Mouse (Mus musculus): ENCODE measurements around the gene Naaa.

Naaa gene

DNA sequence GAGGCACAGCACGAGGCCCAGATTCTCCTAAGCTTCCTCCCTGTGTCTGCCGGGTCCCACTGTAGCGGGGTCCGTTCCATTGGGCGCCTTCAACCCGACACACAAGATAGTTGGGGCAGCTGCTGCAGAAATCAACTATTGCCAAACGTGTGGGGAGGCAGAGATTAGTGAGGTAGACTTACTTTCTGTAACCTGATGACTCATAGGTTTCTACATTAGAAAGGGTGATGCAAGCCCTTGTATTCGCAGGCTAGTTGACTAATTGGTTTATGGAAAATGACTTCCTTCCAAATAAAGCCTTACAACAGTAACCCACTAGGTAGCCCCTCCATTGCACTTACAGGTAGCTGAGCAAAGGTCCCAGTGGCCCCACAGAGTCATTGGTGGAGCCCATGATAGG is 15.3 kb downstream of the Naaa start:
- no peak for DNase-seq

DNA sequence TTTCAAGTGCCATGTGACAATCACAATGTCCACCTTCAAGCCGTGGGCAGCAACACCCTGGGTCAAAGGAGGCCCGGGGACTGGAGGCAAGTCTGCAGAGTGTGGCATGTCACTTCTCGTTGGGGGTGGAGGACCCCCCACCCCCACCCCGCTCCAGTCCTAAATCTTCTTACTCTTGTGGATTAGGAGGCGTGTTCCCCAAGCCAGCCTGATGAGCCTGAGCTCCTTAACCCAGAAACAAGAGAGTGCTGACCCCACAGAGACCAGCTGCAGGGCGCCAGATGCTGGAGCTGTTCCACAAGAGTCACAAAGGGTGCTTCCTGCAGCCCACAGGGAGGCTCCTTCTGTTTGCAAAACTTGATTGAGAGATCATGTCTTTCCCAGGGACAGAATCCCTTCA is 21.8 kb downstream of the Naaa start, which contains the start of gene Ppef2:
Gene Ppef2, minus strand, starts transcription at position 61 of the 400 bp plus-strand sequence.
- no peak for DNase-seq

DNA sequence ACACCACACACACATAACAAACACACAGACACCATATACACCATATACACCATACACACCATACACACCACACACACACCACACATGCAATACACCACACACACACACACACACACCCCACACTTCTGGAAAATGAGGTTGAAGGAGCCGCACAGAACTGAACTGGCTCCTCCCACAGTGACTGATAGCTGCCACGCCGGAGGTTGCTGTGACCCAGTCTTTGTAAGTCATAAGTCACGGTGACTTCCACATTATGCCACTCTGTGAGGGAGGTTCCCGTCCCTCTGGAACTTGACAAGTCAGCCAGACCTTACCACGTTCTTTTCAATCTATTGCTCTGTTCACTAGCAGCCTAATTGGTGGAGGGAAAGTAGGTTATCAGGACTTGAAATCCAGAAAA is 23.5 kb downstream of the Naaa start:
- no peak for DNase-seq

DNA sequence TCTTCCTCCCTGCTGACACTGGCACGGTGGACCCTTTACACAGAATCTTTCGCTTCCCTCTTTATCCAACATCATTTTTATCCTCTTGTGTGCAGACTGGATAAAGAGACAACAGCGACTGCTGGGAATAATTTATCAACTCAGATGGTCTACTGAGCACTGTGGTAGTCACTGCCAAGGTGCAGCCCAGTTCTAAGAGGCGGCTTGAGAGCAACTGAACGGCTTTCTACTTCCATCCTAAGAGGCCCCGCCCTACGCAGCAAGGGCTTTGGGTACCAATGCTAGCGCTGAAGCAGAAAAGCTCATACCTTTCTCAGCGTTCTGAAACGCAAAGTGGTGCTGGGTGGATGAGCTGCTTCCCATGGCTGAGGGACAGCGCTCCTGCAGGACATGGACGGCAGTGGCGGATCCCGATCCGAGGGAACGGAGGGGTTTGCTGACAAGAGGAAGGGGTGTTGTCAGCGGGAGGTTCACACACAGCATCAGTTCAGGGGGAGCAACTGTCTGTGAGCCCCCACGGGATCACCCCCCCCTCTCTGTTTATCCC is 25.1 kb downstream of the Naaa start:
- no peak for DNase-seq

DNA sequence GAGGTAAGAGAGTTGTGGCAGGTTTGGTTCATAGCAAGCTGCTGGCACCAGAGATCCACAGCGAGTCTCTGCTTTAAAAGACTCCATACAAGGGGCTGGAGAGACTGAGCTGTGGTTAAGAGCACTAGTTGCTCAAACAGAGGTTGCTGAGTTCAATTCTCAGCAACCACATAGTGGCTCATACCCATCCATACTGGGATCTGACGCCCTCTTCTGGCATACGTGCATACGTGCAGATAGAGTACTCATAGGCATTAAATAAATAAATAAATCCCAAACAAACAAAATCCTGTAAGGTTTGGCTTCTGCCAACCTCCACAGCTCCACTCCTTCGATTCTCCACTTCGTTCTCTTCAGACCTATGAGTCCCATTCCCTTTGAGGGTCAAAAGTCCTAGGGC is 25.9 kb downstream of the Naaa start:
- DNase-seq = no peak

DNA sequence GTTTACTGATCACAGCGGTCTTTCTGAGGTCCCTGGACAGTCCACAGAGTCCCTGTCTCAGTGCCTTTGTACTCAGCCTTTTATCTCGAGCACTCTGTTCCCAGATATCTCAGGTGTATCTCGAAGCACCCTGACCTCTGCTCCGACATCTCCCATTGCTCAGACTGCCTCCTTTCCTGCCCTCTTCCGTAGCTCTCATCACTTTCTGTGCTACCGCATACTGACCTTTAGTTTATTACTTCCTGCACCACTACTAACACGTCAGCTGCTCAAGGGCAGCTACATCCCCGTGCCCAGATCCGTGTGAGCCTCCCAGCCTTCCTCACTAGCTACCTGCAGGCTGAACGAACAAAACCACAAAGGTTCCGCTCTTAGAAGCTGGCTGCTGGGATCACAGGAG is 29.4 kb downstream of the Naaa start:
- no peak for DNase-seq

DNA sequence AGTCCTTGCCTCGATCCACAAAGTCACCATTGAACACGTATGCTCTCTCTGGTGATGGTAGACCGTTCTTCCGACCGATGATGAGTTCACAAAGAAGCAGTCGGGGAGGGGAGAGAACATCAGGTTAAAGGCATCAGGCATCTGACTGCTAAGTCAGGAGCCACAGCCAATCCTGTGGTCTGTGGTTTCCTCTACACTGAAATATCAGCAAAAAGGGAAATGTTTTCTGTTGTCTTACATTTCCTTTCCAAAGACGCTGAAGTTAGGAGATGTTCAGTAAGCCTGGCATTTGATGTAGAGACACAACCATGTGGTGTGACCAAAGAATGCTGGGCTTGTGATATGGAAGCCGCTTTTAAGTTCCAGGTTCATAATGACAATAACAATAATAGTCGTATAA is 32.5 kb downstream of the Naaa start:
- peak; percentile 55 for DNase-seq

DNA sequence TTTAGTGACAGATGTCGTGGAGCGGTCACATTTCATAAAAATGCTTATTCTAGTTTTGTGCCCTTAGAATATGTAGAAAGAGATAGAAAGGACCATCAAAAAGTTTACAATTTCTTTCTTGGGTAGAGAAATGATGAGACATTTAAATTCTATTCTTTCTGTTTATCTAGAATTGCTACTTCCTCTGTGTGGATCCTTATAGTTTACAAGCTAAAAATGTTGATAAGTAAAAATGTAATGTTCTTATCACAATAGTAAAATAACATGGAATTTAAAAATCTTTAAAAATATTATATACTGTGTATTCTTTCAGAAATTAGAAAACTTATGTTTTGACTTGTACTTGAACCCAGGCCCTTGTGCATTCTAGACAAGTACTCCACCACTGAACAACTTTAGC is 33.1 kb downstream of the Naaa start:
- no peak for DNase-seq

DNA sequence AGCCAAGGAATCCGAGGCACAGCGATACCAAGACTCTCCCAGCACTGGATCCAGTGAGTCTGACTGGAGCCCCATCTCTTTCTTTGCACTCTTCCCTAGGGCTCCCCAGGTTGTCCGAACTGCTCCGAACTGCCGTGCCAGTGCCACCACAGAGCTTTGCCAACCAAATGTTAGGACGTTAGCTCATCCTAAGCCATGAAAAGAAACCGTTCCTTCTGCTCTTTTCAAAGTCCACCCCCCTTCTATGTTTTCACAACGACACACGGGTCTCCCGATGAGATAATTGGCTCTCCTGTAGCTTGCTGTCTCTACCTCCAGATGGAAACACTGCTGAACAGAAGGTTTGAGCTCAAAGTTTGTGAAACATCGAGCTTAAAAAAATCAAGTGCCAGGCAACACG is 37.2 kb downstream of the Naaa start:
- DNase-seq = no peak

DNA sequence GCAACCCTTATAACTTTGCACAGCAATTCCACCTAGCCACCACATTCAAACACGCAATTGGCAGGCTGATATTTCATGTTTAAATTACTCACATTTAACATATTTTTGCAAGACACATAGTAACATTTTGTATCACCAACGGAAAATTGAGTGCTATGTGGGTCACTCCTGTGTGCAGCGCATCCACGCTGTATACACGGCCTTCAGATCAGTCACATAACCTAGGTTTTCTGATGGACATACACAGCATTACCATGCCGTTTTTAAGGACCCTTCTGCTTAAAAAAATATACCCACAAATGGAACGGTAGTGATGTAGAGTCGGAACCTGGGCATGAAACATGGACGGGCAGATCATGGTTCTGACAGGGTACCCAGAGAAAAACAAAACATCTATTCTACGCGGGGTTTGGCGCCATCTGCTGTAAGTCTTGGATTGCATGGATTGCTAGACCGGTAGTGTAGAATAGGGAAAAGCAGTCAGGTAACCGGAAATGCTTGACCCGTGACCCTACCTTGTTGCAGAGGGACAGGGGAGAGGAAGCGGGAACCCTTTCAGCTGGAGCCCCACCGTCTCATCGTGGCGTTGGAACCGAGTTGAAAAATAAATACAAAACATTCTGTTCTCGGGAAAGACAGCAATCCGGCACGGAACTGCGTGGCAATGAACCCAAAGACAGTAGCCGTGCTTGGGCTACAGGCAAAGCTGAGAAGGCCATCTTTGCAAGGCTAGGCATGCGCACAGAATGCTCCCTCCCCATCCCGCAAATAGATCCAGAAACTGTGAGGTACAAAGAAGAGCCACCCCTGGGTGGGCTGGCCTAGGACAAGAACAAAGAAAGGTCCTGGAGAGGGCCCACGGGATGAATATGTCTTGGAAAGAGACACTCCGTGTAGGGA is 38.4 kb downstream of the Naaa start:
- peak; percentile 66 for DNase-seq

DNA sequence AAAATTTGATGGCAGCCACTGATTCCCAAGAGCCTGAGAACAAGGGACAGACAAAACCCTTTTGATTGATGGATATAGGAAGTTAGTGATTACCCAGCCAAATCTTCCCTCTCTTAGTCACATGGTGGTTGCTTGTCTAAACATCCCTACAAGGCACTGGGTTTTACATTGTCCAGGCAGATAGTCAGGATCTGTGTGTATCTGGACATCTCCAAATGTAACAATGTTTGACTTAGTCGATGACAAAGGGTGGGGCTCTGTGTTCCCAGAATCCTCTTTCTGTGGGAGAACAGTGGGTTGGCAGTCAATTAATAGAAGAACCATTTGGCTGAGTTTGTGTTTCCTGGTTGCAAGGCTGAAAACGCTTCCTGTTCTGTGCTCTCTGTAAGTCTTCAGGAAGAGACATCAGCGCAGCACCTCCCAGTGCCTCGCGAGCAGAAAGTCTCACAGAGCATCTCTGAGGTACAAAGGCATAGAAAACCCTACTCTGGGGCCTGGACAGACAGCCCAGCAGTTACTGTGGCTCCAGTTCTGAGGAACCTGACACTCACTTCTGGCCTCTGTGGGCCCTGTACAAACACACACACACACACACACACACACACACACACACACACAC is 42.9 kb downstream of the Naaa start:
- peak; percentile 14 for DNase-seq

DNA sequence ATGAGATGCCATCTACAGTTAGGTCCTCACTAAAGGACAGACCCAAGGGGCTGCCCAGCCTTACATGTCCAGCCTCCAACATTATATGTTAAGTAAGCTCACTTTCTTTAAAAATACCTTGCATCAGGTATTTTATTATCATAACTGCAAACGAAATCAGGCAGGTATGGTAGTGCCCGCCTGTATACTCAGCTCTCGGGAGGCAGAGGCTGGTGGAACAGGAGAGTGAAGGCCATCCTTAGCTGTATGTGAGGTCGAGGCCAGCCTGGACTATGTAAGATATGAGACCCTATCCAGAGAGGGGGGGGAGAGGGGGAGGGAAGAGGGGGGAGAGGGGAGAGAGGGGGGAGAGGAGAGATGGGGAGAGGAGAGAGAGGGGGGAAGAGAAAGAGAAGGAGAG is 44.6 kb downstream of the Naaa start:
- no peak for DNase-seq

DNA sequence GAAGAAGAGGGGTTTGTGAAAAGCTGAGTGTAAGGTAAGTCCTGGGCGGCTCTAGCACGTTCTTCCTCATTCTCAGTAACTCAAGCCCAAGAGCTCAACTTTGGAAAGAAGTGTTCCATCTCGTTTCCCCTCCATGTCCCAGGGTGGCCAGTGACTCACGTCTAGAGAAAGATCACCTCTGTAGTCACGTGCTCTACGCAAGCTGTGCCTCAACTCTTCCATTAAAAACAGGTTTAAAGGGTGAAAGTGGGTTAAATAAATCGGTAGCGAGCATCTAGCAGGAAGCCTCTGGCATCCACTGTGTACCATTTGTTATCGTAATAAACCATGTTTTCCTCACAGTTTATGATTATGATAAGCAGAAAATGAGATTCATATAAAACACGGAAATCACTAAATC is 46.1 kb downstream of the Naaa start:
- DNase-seq = no peak

DNA sequence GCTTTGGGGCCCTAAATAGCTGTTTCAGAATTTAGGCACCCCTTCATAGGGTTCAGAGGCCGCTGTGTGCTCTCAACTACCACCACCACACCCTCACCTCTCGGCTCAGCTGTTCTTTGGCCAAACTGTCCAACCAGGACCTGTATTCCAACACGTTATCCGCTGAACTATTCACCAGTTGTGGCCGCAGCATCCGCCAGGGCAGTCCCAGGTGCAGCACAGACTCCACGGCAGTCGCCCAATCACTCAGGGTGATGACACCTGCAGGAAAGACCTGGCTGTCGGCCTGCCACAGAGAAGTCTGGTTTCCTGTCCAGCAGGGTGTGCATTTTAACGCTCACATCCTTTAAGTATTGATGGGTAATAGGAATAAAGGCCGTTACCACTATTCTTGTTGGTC is 47.7 kb downstream of the Naaa start:
- no peak for DNase-seq

DNA sequence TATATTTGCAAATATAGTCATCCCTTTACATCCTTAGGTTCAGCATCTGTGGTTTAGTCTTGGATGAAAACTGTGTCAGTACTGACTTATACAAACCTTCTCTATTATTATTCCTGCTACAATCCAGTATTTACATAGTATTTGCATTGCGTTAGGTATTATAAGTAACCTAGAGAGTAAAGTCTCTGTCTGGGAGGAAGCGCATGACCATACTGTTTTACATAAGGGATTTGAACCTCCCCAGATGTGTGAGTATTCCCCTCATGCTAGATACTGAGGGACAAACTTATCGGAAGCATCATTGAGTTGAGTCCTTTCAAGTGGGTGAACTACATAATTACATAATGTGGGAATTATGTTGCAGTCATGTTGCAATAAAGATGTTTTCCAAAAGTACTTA is 48.5 kb downstream of the Naaa start:
- DNase-seq = no peak

DNA sequence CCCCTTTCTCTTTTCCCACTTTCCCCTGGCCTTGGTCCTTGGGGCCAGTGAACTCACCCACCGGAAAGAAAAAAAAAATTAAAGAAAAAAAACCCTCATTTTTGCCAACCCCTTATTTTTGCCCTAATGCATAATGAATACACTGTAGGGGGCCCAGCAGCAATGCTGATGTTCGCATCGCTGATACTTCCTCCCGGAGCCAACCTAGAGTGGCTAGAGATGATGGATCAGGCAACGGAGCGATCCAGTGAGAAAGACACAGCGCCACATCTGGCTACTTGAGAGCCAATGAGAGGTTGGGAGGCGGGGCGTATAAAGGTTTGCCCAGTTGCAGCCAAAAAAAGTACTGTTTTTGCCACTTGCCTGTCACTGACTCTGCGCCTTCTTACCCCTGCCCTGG is 49.2 kb downstream of the Naaa start:
- no peak for DNase-seq

DNA sequence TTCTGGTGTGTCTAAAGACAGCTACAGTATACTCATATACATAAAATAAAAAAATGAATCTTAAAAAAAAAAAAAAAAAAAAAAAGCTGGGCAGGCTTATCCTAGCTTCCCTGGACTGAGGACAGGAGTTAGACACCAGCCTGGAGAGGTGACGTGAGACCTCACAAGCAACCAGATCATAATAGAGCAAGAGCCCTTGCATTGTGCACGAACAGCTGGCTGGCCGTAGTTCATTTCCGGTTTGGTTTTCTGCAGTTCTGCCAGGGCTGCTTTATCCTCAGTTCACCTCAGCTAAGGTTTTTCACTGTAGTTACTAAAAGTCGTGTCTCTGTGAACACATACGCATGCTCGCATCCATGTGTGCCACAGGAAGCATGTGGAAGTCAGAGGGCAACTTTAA is 50.2 kb downstream of the Naaa start:
- no peak for DNase-seq

DNA sequence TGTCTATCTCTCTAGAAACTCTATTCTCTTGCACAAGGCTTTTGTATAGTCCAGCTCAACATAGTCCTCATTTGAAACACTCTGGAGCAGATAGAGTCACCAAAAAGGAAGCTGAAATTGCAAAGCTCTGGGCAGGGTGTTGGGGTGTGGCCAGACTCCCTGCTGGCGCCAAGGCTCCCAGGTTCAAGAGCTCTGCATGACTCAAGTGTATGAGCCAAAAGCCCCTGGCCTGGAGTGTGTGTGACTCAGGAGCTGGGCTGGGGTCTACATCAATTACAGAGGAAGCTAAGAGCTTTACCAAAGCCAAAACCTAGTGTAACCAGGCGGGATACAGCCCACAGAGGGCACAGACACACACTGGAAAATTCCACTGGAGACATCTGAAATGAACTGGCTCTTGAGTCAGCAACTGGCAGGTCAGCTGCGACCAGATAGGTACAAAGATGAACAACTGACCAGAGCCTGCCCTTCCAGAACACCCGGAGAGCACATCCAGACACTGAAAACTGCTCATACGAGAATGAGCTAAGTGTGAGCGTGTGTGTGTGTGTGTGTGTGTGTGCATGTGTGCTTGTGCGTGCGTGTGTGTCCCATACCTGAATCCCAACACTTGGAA is 57.6 kb downstream of the Naaa start:
- no peak for DNase-seq

DNA sequence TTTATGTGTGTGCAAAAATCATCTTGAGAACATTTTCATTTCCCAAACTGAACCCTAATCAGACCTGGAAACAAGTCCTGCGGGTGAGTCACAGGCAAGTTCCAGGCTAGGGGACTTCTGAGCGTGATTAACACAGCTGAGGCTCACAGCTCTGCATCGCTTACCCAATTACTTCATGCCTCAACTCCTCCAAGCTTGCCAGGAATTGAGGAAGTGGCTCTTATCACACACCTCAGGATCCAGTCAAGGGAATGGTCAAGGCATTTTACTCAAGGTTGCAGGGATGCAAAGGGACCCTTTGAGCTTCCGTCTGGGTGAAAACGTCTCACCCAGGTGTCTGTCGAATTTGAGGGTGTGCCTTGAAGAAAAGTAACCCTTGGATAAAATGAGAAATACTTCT is 58.1 kb downstream of the Naaa start:
- DNase-seq = no peak

DNA sequence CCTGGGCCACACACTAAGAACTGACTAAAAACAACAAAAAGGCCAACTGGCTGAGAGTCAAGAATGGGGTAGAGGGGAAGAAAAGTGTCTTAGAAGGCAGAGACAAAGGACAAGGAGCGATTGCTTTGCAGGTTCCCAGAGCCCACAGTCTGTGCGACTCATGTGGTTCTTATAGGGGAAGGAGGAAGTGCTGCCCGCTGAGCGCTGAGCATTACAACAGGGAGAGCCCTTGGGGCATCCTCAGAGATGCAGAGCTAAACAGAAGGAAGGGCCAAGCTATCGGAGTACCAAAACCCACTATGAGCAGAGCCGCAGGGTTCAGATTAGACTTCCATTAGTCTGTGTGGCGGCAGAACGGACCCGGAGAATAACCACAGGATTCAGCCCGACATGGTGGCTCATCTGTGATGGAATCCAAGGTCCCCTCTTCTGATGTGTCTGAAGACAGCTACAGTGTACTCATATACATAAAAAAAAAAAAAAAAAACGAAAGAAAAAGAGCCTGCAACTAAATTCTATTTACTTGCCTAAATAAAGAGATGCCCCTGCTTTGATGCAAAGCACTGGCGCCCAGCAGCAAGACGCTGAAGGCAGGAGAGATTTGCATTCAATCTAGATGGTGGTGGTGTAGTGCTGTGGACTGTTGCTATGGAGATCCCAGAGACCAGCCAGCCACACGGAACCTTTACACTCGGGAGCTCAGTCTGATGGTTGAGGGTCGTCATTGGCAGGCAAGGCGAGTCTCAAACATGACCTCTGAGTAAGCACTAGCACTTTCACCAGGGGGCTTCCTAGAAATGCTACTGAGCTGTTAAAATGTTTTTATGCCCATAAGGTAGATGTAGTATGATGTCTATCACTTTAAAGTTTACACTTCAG is 58.8 kb downstream of the Naaa start:
- DNase-seq = no peak

DNA sequence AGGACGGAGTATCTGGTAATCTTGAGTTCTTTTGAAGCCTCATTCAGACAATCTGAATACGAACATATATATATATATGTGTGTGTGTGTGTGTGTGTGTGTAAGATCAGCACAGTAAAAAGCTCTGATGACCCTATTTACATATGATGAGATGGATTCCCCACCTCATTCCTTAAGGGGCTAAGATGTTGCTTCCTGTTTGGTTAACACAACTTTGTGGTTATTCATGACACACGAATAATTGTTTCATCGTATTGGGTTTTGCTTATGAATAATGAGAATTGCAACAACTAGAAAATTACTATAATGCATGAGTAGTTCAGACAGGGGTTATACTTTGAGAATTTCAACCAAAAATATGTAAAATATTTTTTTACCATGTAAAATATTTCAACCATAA is 62.7 kb downstream of the Naaa start, which contains the start of gene U90926:
Gene U90926, minus strand, starts transcription at position 101 of the 400 bp plus-strand sequence.
- DNase-seq = no peak

DNA sequence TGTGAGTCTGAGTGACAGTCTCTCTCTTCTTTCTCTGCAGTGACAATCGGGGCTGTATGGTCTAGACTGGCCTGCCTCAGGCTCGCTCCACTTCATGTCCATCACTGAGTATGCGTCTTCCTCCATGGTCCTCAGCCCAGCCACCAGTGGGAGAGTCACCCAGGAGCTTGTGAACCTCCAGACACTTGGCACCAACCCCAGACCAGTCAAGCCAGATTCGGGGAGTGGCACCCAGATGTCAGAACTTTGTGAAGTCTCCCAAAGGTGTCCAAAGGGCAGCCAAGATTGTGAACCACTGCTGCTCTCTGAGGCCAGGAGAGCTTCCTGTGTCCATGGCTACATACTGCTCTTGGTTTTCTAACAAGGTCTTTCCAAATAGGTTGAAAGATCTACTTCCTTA is 65.7 kb downstream of the Naaa start:
- DNase-seq = no peak

DNA sequence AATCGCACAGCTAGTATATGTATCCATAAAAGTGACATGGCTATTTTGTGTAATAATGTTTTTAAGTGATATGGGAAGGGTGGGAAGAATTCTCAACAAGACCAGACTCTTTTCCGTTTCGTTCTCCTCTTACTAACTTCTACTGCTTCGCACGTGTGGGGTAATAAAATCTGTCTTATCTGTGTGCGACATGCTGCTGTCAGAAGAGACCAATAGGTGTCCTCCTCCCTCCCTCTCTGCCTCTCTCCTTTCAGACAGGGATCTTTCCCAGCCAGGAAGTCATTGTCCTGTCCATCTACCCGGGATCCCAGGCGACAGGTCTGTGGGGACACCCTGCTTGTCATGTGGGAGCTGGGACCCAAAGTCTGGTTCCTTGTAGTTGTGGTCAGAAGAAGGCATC is 67.8 kb downstream of the Naaa start:
- no peak for DNase-seq

All from thymus, postnatal 25 days (tissue).